Mouse (Mus musculus) liver, adult 2 months (tissue): ENCODE measurements around the gene Chrm1. TPM values are rescaled to one million over a fixed set of nuclear protein-coding genes. Genes with fewer than 3 reads are reported as not detected.

Experiments
- DNase-seq: peaks from one replicate; pipeline ENCODE4 v3.0.0-alpha.2; 2011; ENCODE audit warnings: low read depth, low spot score; ENCODE audit errors: extremely low read depth
- H3K27ac ChIP-seq: fragments of 200-500 bp; replicated peaks from 2 replicates; pipeline ENCODE4 v1.5.1; 2012; ENCODE audit warnings: low read depth, mild to moderate bottlenecking, control low read depth, inconsistent platforms, low read length; ENCODE audit not compliant: insufficient read depth
- H3K27me3 ChIP-seq: fragments of 200-500 bp; 2 replicates; pipeline ENCODE4 v1.6.1; 2012; ENCODE audit warnings: mild to moderate bottlenecking, moderate library complexity, low read length, inconsistent platforms; ENCODE audit not compliant: control insufficient read depth, insufficient read depth
- H3K36me3 ChIP-seq: fragments of 200-500 bp; 2 replicates; pipeline ENCODE4 v1.6.1; 2012; ENCODE audit warnings: low read length, inconsistent platforms; ENCODE audit not compliant: control insufficient read depth, insufficient read depth
- H3K4me1 ChIP-seq: fragments of 200-500 bp; 2 replicates; pipeline ENCODE4 v1.6.1; 2011; ENCODE audit warnings: low read length; ENCODE audit not compliant: control insufficient read depth, insufficient read depth
- H3K4me3 ChIP-seq: fragments of 200-500 bp; 2 replicates; pipeline ENCODE4 v1.5.1; 2011; ENCODE audit warnings: low read depth, mild to moderate bottlenecking, control low read depth, low read length, moderate library complexity; ENCODE audit not compliant: insufficient read depth
- H3K79me2 ChIP-seq: fragments of 200-500 bp; 2 replicates; pipeline ENCODE4 v1.6.1; 2012; ENCODE audit warnings: inconsistent platforms, mild to moderate bottlenecking, low read length, moderate library complexity; ENCODE audit not compliant: control insufficient read depth, insufficient read depth
- H3K9ac ChIP-seq: fragments of 200-500 bp; 2 replicates; pipeline ENCODE4 v1.6.1; 2012; ENCODE audit warnings: low read depth, mild to moderate bottlenecking, control low read depth, inconsistent platforms, low read length
- CTCF ChIP-seq: fragments of 200-500 bp; IDR thresholded peaks from 2 replicates; pipeline ENCODE4 v1.5.1; 2011; ENCODE audit warnings: low read depth, low read length, control low read depth
- POLR2A ChIP-seq: fragments of 200-500 bp; IDR thresholded peaks from 2 replicates; pipeline ENCODE4 v1.6.1; 2011; ENCODE audit warnings: low read length, control low read depth; ENCODE audit not compliant: insufficient read depth; ENCODE audit errors: extremely low read depth
- WGBS: fragments of 180-500 bp; shearing (Covaris S2); methylation state at CpG from one replicate; pipeline ENCODE4 v1.1.7; 2018; 5-methylcytosine and 5-hydroxymethylcytosine counted together
- polyA plus RNA-seq: library from polyadenylated mRNA; depleted of rRNA; stranded (reverse); fragments of >200 nt; gene quantifications from 2 replicates; pipeline ENCODE4 v1.2.3, GENCODE M21; 2012
- total RNA-seq: library from RNA; depleted of rRNA; stranded (reverse); fragments of >200 nt; gene quantifications from 2 replicates; pipeline ENCODE4 v1.2.3, GENCODE M21; 2014

Chrm1 gene
- total and polyA plus RNA-seq, 2 experiments, result 0.46 to 0.50 TPM

- no peaks in the 10 kb centered on the region for H3K27me3 ChIP-seq
- peak overlapping the region; percentile 94 for H3K4me3 ChIP-seq
- 72% methylated on average over 10 of the region's 10 CpGs for WGBS
- H3K27ac ChIP-seq, result no peak overlapping the region
- peaks cover 34% of the 10 kb centered on the region for H3K36me3 ChIP-seq
- H3K4me1 ChIP-seq, result peaks cover 5% of the 10 kb centered on the region
- TF ChIP-seq CTCF (no peak), POLR2A (no peak)
- DNase-seq, result no peak
- peak overlapping the region; percentile 37 for H3K9ac ChIP-seq
- no peaks in the 10 kb centered on the region; the same call in 1 of the 2 replicates for H3K79me2 ChIP-seq
These were observed 48.6 kb downstream of the Chrm1 start for GRCm38 (mm10) chr19:8711949-8712869.

GRCm38 (mm10) chr19:8712870-8713305, 49.3 kb downstream of the Chrm1 start:
- no peaks in the 10 kb centered on the region; the same call in 1 of the 2 replicates for H3K79me2 ChIP-seq
- H3K9ac ChIP-seq, result peak overlapping the region; percentile 83
- peak; percentile 30 for DNase-seq
- H3K4me1 ChIP-seq, result peaks cover 5% of the 10 kb centered on the region
- peak overlapping the region; percentile 94 for H3K4me3 ChIP-seq
- 7% methylated on average over 13 of the region's 13 CpGs for WGBS
- H3K36me3 ChIP-seq, result peaks cover 27% of the 10 kb centered on the region
- no peak for TF ChIP-seq POLR2A
- TF ChIP-seq CTCF, result no peak
- peak overlapping the region; percentile 20; the same call in 1 of the 2 replicates for H3K27ac ChIP-seq
- H3K27me3 ChIP-seq, result no peaks in the 10 kb centered on the region

GRCm38 (mm10) chr19:8713306-8713996, 49.9 kb downstream of the Chrm1 start:
- peak overlapping the region; percentile 94 for H3K4me3 ChIP-seq
- WGBS, result under 1% methylated on average over 51 of the region's 51 CpGs
- peak; percentile 97 for TF ChIP-seq POLR2A
- peak; percentile 85 for TF ChIP-seq CTCF
- DNase-seq, result peak; percentile 69
- H3K27ac ChIP-seq, result peak overlapping the region; percentile 53
- H3K79me2 ChIP-seq, result no peaks in the 10 kb centered on the region; the same call in 1 of the 2 replicates
- no peaks in the 10 kb centered on the region for H3K27me3 ChIP-seq
- H3K4me1 ChIP-seq, result peaks cover 5% of the 10 kb centered on the region
- H3K9ac ChIP-seq, result peak overlapping the region; percentile 83
- peaks cover 22% of the 10 kb centered on the region for H3K36me3 ChIP-seq

GRCm38 (mm10) chr19:8713997-8714652, 50.5 kb downstream of the Chrm1 start:
- H3K79me2 ChIP-seq, result no peaks in the 10 kb centered on the region; the same call in 1 of the 2 replicates
- H3K4me1 ChIP-seq, result peaks cover 5% of the 10 kb centered on the region
- DNase-seq, result no peak
- H3K27me3 ChIP-seq, result no peaks in the 10 kb centered on the region
- no peak overlapping the region for H3K27ac ChIP-seq
- peak overlapping the region; percentile 29 for H3K9ac ChIP-seq
- 24% methylated on average over 13 of the region's 13 CpGs for WGBS
- TF ChIP-seq CTCF (no peak), POLR2A (no peak)
- H3K4me3 ChIP-seq, result peak overlapping the region; percentile 94
- peaks cover 16% of the 10 kb centered on the region; the same call in 1 of the 2 replicates for H3K36me3 ChIP-seq

- no peak overlapping the region for H3K9ac ChIP-seq
- peaks cover 10% of the 10 kb centered on the region; the same call in 1 of the 2 replicates for H3K36me3 ChIP-seq
- no peak for TF ChIP-seq CTCF
- no peak for TF ChIP-seq POLR2A
- no peak overlapping the region for H3K4me3 ChIP-seq
- no peaks in the 10 kb centered on the region for H3K27me3 ChIP-seq
- no peak overlapping the region for H3K27ac ChIP-seq
- no peak for DNase-seq
- 77% methylated on average over 10 of the region's 10 CpGs for WGBS
- no peaks in the 10 kb centered on the region; the same call in 1 of the 2 replicates for H3K79me2 ChIP-seq
- H3K4me1 ChIP-seq, result peaks cover 5% of the 10 kb centered on the region
These were observed 51.3 kb downstream of the Chrm1 start for GRCm38 (mm10) chr19:8714653-8715481.
